Mouse (Mus musculus) Patski (cell line): Measurements from ENCODE around the gene Slc7a6. TPM values are rescaled to one million over a fixed set of nuclear protein-coding genes. Genes with fewer than 3 reads are reported as not detected.

Source experiments
- ATAC-seq: fragments of 100-300 bp; one replicate; pipeline ENCODE4 v1.8.0; 2021
- CTCF ChIA-PET: fragments of 350-600 bp; sonication (Branson Sonifier 250); formaldehyde crosslinking; loops from one replicate; lab custom pipeline; 2022; ENCODE audit warnings: inconsistent platforms; lab: Charles Lee
- POLR2A ChIA-PET: fragments of 350-600 bp; sonication (Branson Sonifier 250); formaldehyde crosslinking; loops from one replicate; lab custom pipeline; 2022; ENCODE audit warnings: antibody characterized with exemption, inconsistent platforms; lab: Charles Lee
- DNase-seq: peaks from one replicate; pipeline ENCODE4 v3.0.0-alpha.2; 2011; ENCODE audit warnings: low read depth, low spot score
- H3K27me3 ChIP-seq: fragments of 371-371 bp; one replicate; pipeline ENCODE4 v1.5.1; 2021
- CTCF ChIP-seq: fragments of 100-300 bp; IDR thresholded peaks from one replicate; pipeline ENCODE4 v1.5.1; 2021
- in situ Hi-C: fragments of 300-500 bp; cut with MboI; formaldehyde crosslinking; loops from 3 replicates; pipeline ENCODE4 v1.11.1; 2018; ENCODE audit warnings: low pct_unique_long_range_greater_than_20kb, mixed read lengths
- polyA plus RNA-seq: library from polyadenylated mRNA; unstranded; gene quantifications from one replicate; pipeline ENCODE4 v1.2.3, GENCODE M21; 2021

Gene Slc7a6
- polyA plus RNA-seq, 1 experiment from 2014 or later: 129 TPM

GRCm38 (mm10) chr8:106152876-106153275, 15.8 kb upstream of the Slc7a6 start:
- no peak for DNase-seq
- ChIA-PET CTCF (no interaction called here), POLR2A (interaction anchor here (0.6 to 1.3 kb wide), 3 partner anchors 9 to 19 kb away, joined by 3 to 4 read pairs (median 4); no protein-coding TSS in a partner anchor)
- in situ Hi-C loops: no loop called here
- no peaks in the 10 kb centered on the region for H3K27me3 ChIP-seq
- TF ChIP-seq CTCF: no peak
- no peak for ATAC-seq

GRCm38 (mm10) chr8:106157419-106157818, 11.2 kb upstream of the Slc7a6 start:
- CTCF ChIA-PET: interaction anchor here (1.1 to 1.6 kb wide), 2 partner anchors 9 to 12 kb away, joined by 4 read pairs; no protein-coding TSS in a partner anchor
- DNase-seq (no peak), ATAC-seq (no peak)
- TF ChIP-seq CTCF: no peak
- in situ Hi-C loops: loop anchor here (5.0 kb wide), 1 partner anchor 40 kb away; no protein-coding TSS in a partner anchor
- POLR2A ChIA-PET: no interaction called here
- no peaks in the 10 kb centered on the region for H3K27me3 ChIP-seq

- in situ Hi-C loops: loop anchor here (5.0 kb wide), 1 partner anchor 39 kb away; no protein-coding TSS in a partner anchor
- ChIA-PET POLR2A (interaction anchor here (0.6 kb wide), 1 partner anchor 10 kb away, joined by 3 read pairs; no protein-coding TSS in a partner anchor), CTCF (interaction anchor here (1.1 to 1.6 kb wide), 2 partner anchors 8 to 13 kb away, joined by 4 read pairs; no protein-coding TSS in a partner anchor)
- ATAC-seq (no peak), DNase-seq (no peak)
- no peaks in the 10 kb centered on the region for H3K27me3 ChIP-seq
- TF ChIP-seq CTCF: no peak
Measured at GRCm38 (mm10) chr8:106158381-106158780, 10.3 kb upstream of the Slc7a6 start.

GRCm38 (mm10) chr8:106159876-106160275, 8.8 kb upstream of the Slc7a6 start:
- no peak for TF ChIP-seq CTCF
- CTCF ChIA-PET: interaction anchor here (1.0 to 1.3 kb wide), 2 partner anchors 16 to 44 kb away, joined by 3 read pairs; no protein-coding TSS in a partner anchor
- in situ Hi-C loops: loop anchor here (5.0 kb wide), 1 partner anchor 37 kb away; no protein-coding TSS in a partner anchor
- DNase-seq (no peak), ATAC-seq (no peak)
- no peaks in the 10 kb centered on the region for H3K27me3 ChIP-seq
- POLR2A ChIA-PET: interaction anchor here (0.7 kb wide), 1 partner anchor 95 kb away, joined by 3 read pairs; no protein-coding TSS in a partner anchor

GRCm38 (mm10) chr8:106163251-106163650, 5.4 kb upstream of the Slc7a6 start:
- in situ Hi-C loops: no loop called here
- no peak for ATAC-seq
- CTCF ChIA-PET: interaction anchor here (1.1 to 6.3 kb wide), 6 partner anchors 11 to 45 kb away, joined by 3 to 116 read pairs (median 6); no protein-coding TSS in a partner anchor
- H3K27me3 ChIP-seq: no peaks in the 10 kb centered on the region
- no peak for DNase-seq
- POLR2A ChIA-PET: interaction anchor here (0.6 to 2.1 kb wide), 5 partner anchors 11 to 460 kb away, joined by 3 to 8 read pairs (median 4); partner anchors contain the start of gene Pla2g15
- TF ChIP-seq CTCF: no peak

- no peak for TF ChIP-seq CTCF
- CTCF ChIA-PET: interaction anchor here (0.7 to 6.3 kb wide), 20 partner anchors 8 to 79 kb away, joined by 3 to 116 read pairs (median 6); no protein-coding TSS in a partner anchor
- no peak for DNase-seq
Measured at GRCm38 (mm10) chr8:106165460-106165859, 3.2 kb upstream of the Slc7a6 start.

GRCm38 (mm10) chr8:106169017-106169933, 618 bp downstream of the Slc7a6 start:
- in situ Hi-C loops: no loop called here
- no peak for TF ChIP-seq CTCF
- DNase-seq: no peak
- ChIA-PET CTCF (interaction anchor here (0.9 to 1.9 kb wide), 5 partner anchors 12 to 29 kb away, joined by 3 to 5 read pairs (median 4); no protein-coding TSS in a partner anchor), POLR2A (interaction anchor here (0.6 to 2.1 kb wide), 8 partner anchors 16 to 245 kb away, joined by 3 to 13 read pairs (median 4); partner anchors contain the start of gene Pla2g15)
- ATAC-seq: peak; percentile 41
- no peaks in the 10 kb centered on the region for H3K27me3 ChIP-seq

More at GRCm38 (mm10) chr8:106165460-106165859, 3.2 kb upstream of the Slc7a6 start:
- POLR2A ChIA-PET: interaction anchor here (1.0 to 2.0 kb wide), 4 partner anchors 15 to 38 kb away, joined by 3 to 13 read pairs (median 3); partner anchors contain the start of gene Pla2g15
- in situ Hi-C loops: no loop called here
- no peak for ATAC-seq
- H3K27me3 ChIP-seq: no peaks in the 10 kb centered on the region

GRCm38 (mm10) chr8:106169934-106170480, 1.4 kb downstream of the Slc7a6 start:
- DNase-seq: no peak
- no peak for TF ChIP-seq CTCF
- in situ Hi-C loops: no loop called here
- CTCF ChIA-PET: interaction anchor here (1.1 to 1.9 kb wide), 4 partner anchors 11 to 29 kb away, joined by 3 to 4 read pairs (median 4); no protein-coding TSS in a partner anchor
- POLR2A ChIA-PET: interaction anchor here (0.6 to 2.1 kb wide), 4 partner anchors 15 to 245 kb away, joined by 3 to 13 read pairs (median 6); no protein-coding TSS in a partner anchor
- no peaks in the 10 kb centered on the region for H3K27me3 ChIP-seq
- ATAC-seq: no peak

- ATAC-seq (no peak), DNase-seq (no peak)
- no peaks in the 10 kb centered on the region for H3K27me3 ChIP-seq
- ChIA-PET CTCF (no interaction called here), POLR2A (no interaction called here)
- in situ Hi-C loops: no loop called here
- TF ChIP-seq CTCF: no peak
Measured at GRCm38 (mm10) chr8:106173566-106173965, 4.9 kb downstream of the Slc7a6 start.
